Mouse (Mus musculus): ENCODE measurements around the gene Iqck. TPM values are rescaled to one million over a fixed set of nuclear protein-coding genes. Genes with fewer than 3 reads are reported as not detected.
A peak's percentile ranks its signal among the peaks of the same experiment; 100 is the strongest.

The Iqck gene
- total RNA-seq, 2 experiments from 2014 or later = 4.9 to 5.4 TPM

GRCm38 (mm10) chr7:118837901-118838300, 17.7 kb upstream of the Iqck start:
- H3K27ac ChIP-seq = peak overlapping the region; percentile 64
- TF ChIP-seq CTCF (conservative IDR thresholded peaks at IDR 0.05) = no peak
- H3K4me3 ChIP-seq = no peak overlapping the region
- DNase-seq (ENCODE audit: low spot score in 2 of 2) = peak in 1 of 2 experiments; percentile 25

DNA sequence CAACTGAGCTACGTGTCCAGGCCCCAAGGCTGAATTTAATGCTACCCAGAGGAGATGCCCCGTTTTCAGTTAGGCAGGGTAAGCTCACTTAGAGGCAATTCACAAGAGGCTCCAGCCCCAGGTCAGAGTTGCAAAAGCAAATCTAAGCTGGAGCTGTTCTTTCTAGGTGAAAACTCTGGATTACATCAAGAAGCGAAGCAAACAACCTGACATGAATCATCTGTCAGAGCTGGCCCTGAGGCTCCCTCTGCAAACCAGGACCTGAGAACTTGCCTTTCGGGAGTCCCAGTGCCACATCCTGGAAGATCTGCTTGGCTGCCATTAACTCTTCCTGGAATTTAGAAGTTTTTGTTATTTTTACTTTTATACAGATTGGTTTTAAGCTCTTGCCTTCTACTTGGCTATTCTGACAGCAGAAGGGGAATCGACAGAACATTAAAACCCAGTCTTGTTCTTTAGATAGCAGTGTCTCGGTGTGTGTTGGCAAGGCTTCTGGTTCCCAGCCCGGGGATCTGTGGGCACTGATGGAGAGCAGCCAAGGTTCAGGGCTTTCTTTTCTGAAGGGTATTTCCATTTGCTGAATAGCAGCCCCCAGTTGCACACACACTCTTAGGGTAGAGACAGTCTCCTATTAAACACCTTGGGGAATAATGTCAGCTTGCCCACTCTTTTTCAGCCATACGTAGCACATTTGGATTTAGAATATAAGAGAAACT, 14.4 kb upstream of the Iqck start:
- no peak overlapping the region for H3K4me3 ChIP-seq
- DNase-seq (ENCODE audit: low spot score in 2 of 2) = peak in 1 of 2 experiments; percentile 36
- H3K27ac ChIP-seq = peak overlapping the region; percentile 81
- no peak for TF ChIP-seq CTCF (conservative IDR thresholded peaks at IDR 0.05)

- peak overlapping the region; percentile 81 for H3K27ac ChIP-seq
- no peak for DNase-seq (ENCODE audit: low spot score in 2 of 2)
Measured at GRCm38 (mm10) chr7:118841796-118842195, 13.8 kb upstream of the Iqck start.

DNA sequence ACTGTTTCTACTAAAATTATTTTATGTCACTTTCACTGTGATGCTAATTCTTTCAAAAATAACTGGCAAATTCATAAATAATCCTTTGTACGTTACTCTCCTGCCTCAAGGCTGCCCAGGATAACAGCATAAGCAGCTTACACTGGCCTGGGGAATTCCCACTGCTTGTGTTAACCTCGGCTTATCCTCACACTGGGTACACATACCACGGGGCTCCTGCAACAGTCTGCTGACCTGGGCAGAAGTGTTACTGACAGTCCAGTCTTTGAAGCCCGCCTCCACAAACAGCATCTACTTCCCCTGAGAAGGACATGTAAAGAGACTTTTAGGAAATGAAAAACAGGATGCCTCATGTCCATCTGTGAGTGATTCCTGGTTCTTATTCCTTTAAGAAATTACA, 12.6 kb upstream of the Iqck start:
- TF ChIP-seq CTCF (conservative IDR thresholded peaks at IDR 0.05) = no peak
- no peak for DNase-seq (ENCODE audit: low spot score in 2 of 2)
- no peak overlapping the region for H3K4me3 ChIP-seq

More at GRCm38 (mm10) chr7:118841796-118842195, 13.8 kb upstream of the Iqck start:
- H3K4me3 ChIP-seq = no peak overlapping the region
- peak; percentile 47 for TF ChIP-seq CTCF (conservative IDR thresholded peaks at IDR 0.05)

GRCm38 (mm10) chr7:118845141-118845540, 10.4 kb upstream of the Iqck start:
- Histone ChIP-seq H3K4me3 (no peak overlapping the region), H3K27ac (no peak overlapping the region)
- DNase-seq (ENCODE audit: low spot score in 2 of 2) = no peak
- no peak for TF ChIP-seq CTCF (conservative IDR thresholded peaks at IDR 0.05)

More for the DNA sequence above, 12.6 kb upstream of the Iqck start:
- H3K27ac ChIP-seq = peak overlapping the region; percentile 81; the same call in 1 of the 2 replicates

DNA sequence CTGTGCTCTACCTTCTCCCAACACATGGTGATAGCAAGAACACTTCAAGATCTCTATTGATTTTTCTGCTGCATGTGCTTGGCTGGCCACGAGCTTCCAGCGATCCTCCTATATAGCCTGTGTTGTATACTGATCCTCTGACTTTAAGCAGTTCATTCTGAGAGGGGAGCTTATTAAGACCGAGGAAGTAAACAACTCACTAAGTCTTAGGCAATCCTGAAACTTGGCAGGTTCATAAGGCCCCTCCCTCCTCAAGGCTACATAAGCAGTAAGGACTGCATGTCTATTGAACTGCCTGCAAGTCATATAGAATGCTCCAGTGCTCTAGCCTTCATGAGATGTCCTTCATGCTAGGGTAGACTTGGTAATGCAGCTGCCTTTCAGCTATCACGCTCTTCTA, 9.2 kb upstream of the Iqck start:
- no peak for DNase-seq (ENCODE audit: low spot score in 2 of 2)
- H3K27ac ChIP-seq = no peak overlapping the region
- no peak for TF ChIP-seq CTCF (conservative IDR thresholded peaks at IDR 0.05)
- H3K4me3 ChIP-seq = no peak overlapping the region

GRCm38 (mm10) chr7:118848796-118849195, 6.8 kb upstream of the Iqck start:
- no peak overlapping the region for H3K27ac ChIP-seq
- H3K4me3 ChIP-seq = no peak overlapping the region
- no peak for DNase-seq (ENCODE audit: low spot score in 2 of 2)
- TF ChIP-seq CTCF (conservative IDR thresholded peaks at IDR 0.05) = no peak

GRCm38 (mm10) chr7:118849543-118850250, 5.9 kb upstream of the Iqck start:
- peak overlapping the region; percentile 57 for H3K27ac ChIP-seq
- no peak for DNase-seq (ENCODE audit: low spot score in 2 of 2)
- TF ChIP-seq CTCF (conservative IDR thresholded peaks at IDR 0.05) = no peak
- no peak overlapping the region for H3K4me3 ChIP-seq

GRCm38 (mm10) chr7:118850676-118851290, 4.8 kb upstream of the Iqck start:
- Histone ChIP-seq H3K27ac (peak overlapping the region; percentile 57), H3K4me3 (no peak overlapping the region)
- DNase-seq (ENCODE audit: low spot score in 2 of 2) = peak in 1 of 2 experiments; percentile 36
- TF ChIP-seq CTCF (conservative IDR thresholded peaks at IDR 0.05) = no peak

- H3K4me3 ChIP-seq = no peak overlapping the region
- no peak for DNase-seq (ENCODE audit: low spot score in 2 of 2)
- H3K27ac ChIP-seq = peak overlapping the region; percentile 57; the same call in 1 of the 2 replicates
- TF ChIP-seq CTCF (conservative IDR thresholded peaks at IDR 0.05) = no peak
Measured at GRCm38 (mm10) chr7:118851571-118851970, 4.0 kb upstream of the Iqck start.

- DNase-seq (ENCODE audit: low spot score in 2 of 2) = no peak
- H3K4me3 ChIP-seq = no peak overlapping the region
- H3K27ac ChIP-seq = no peak overlapping the region
- no peak for TF ChIP-seq CTCF (conservative IDR thresholded peaks at IDR 0.05)
Measured at GRCm38 (mm10) chr7:118852611-118853010, 2.9 kb upstream of the Iqck start.

DNA sequence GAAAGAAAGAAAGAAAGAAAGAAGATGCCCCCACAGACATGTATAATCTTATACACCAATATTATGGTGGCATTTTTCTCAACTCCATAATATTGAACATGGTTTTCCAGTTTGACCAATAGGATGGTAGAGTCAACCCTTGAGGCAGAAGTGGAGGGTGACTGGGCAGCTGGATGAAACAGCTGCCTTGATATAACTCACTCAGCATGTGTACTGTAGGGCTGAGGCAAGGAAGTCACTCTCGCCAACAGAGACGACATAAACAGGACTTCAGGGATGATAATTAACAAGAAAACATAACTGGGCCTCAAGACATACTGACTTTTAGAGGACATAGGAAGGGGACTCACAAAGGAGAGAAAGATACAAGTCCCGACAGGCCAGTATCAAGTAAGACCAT, 946 bp upstream of the Iqck start:
- Histone ChIP-seq H3K27ac (peak overlapping the region; percentile 92; the same call in 1 of the 2 replicates), H3K4me3 (peak overlapping the region; percentile 74)
- DNase-seq (ENCODE audit: low spot score in 2 of 2) = no peak
- TF ChIP-seq CTCF (conservative IDR thresholded peaks at IDR 0.05) = no peak

DNA sequence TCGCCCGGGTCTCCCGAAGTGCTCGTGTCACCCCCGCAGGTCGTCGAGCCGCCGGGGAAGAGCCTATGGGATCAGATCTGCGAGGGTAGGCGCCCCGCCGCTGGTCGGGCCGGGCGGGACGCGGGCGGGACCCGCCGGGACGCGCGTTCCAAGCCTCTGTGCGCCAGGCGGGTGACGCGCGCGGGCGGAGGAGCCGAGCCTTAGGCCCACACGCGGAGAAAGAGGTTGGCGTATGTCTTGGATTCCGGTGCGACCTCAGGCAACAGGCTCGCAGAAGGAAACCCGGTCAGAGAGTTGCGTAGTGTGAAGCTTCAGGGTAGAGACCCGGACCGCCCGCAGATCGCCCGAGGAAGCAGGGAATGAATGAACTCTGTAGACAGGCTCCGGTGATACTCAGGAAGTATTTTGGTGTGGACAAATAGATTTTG, 339 bp downstream of the Iqck start, which contains the start of gene Knop1:
Knop1 (minus strand) TSS at position 378 of the 428 bp plus-strand sequence.
- no peak for TF ChIP-seq CTCF (conservative IDR thresholded peaks at IDR 0.05)
- DNase-seq (ENCODE audit: low spot score in 2 of 2) = no peak
- H3K4me3 ChIP-seq = peak within 1 kb of the TSS; percentile 74

More for the DNA sequence above, 339 bp downstream of the Iqck start, which contains the start of gene Knop1:
- H3K27ac ChIP-seq = peak within 1 kb of the TSS; percentile 92

Measured in layer of hippocampus, adult 2 months (tissue).